Mouse (Mus musculus) heart, embryonic 16.5 days (tissue): ENCODE data around the gene B3galt4. TPM values are rescaled to one million over a fixed set of nuclear protein-coding genes. Genes with fewer than 3 reads are reported as not detected.
"Not testable (repeated sequence)": the region's sequence is repeated elsewhere in the genome, so short reads cannot be mapped to it uniquely, and the experiment has no call there.

Experiments
- ATAC-seq: fragments of 200-750 bp; cut with Nextera tagmentation; replicated peaks from 2 replicates; pipeline ENCODE4 v1.8.0; 2017; ENCODE audit warnings: moderate number of reproducible peaks; ENCODE audit not compliant: insufficient read depth, low FRiP score; ENCODE audit errors: extremely low read depth
- H3K27ac ChIP-seq: fragments of 300-500 bp; sonication (generic); 2 replicates; pipeline ENCODE4 v1.5.1; 2014; ENCODE audit warnings: mild to moderate bottlenecking, low read length, control low read depth, moderate library complexity
- H3K27me3 ChIP-seq: fragments of 300-500 bp; sonication (generic); 2 replicates; pipeline ENCODE4 v1.6.1; 2014; ENCODE audit warnings: low read length, mixed read lengths; ENCODE audit not compliant: control insufficient read depth, insufficient read depth
- H3K36me3 ChIP-seq: fragments of 300-500 bp; sonication (generic); 2 replicates; pipeline ENCODE4 v1.6.1; 2014; ENCODE audit not compliant: control insufficient read depth, insufficient read depth
- H3K4me1 ChIP-seq: fragments of 300-500 bp; sonication (generic); 2 replicates; pipeline ENCODE4 v1.6.1; 2014; ENCODE audit warnings: low read length, mixed read lengths; ENCODE audit not compliant: control insufficient read depth, insufficient read depth
- H3K4me2 ChIP-seq: fragments of 300-500 bp; sonication (generic); 2 replicates; pipeline ENCODE4 v1.6.1; 2014; ENCODE audit warnings: low read depth, mild to moderate bottlenecking, control low read depth, low read length
- H3K4me3 ChIP-seq: fragments of 300-500 bp; sonication (generic); 2 replicates; pipeline ENCODE4 v1.5.1; 2014; ENCODE audit warnings: mild to moderate bottlenecking, control low read depth, low read length
- H3K9ac ChIP-seq: fragments of 300-500 bp; sonication (generic); 2 replicates; pipeline ENCODE4 v1.6.1; 2014; ENCODE audit warnings: low read length, control low read depth
- H3K9me3 ChIP-seq: fragments of 300-500 bp; sonication (generic); replicated peaks from 2 replicates; pipeline ENCODE4 v1.6.1; 2016; ENCODE audit warnings: low read length; ENCODE audit not compliant: control insufficient read depth
- WGBS: fragments of 180-500 bp; shearing (Covaris S2); extraction: QIAGEN DNeasy Blood & Tissue Kit; methylation state at CpG from one replicate; pipeline ENCODE4 v1.1.7; 2014; 5-methylcytosine and 5-hydroxymethylcytosine counted together
- polyA plus RNA-seq: library from polyadenylated mRNA; unstranded; fragments of >200 nt; fragmentation: Nextera tagmentation; extraction: Ambion mirVana; gene quantifications from 2 replicates; pipeline ENCODE4 v1.2.1, GENCODE M21; 2015

B3galt4 gene
- polyA plus RNA-seq = 5.7 and 5.8 TPM in 2 replicates

DNA sequence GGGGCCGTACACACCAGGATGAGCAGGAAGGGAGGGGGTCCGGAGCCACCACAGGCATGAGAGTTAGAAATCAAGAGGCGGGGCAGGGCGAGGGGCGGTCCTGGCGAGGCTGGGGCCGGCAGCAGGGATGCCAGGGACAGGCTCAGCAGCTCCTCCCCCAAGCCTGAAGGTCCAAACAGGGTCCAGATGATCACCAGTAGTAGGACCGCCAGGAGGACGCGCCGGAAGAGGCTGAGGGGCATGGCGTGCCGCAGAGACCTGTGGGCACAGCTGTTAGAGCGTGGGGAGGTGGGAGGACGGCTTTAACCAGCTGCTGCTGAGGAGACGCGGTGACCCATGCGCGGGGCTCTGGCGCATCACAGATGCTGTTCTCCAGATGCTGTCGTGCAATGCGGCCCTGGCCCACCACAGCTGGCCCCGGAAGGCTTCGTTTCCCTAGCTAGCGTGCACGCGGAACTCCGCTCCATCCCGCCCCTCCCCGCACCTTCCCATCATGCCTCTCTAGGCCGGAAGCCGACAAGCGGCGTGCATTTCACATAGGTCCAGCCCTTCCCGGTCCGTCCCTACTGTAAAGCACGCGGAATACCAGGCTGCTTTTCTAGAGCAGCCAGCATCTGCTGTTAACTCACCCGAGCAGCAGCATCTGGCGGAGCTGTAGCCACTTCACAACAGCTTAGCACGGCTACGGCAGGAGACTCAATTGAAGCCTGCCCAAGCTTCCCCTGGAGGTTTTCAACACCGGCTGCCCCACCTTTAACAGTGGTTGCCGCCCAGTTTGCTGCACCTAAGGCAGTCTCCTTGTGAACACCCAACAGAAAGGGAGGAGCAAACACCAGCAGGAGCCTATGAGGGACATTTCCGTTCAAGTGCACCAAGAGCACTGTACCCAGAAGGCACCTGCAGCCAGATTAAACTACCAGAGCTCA, at the start of gene B3galt4:
Gene B3galt4, minus strand, starts transcription at position 468 of the 926 bp plus-strand sequence.
- peak within 1 kb of the TSS; percentile 98 for H3K4me2 ChIP-seq
- whole genome bisulfite sequencing = 1% methylated on average over 45 of the region's 45 CpGs
- ATAC-seq = peak; percentile 61
- no peaks in the 10 kb centered on the region for H3K9me3 ChIP-seq
- H3K27ac ChIP-seq = peak within 1 kb of the TSS; percentile 87
- peaks cover 46% of the 10 kb centered on the region for H3K4me1 ChIP-seq
- H3K4me3 ChIP-seq = peak within 1 kb of the TSS; percentile 63
- peaks cover 29% of the 10 kb centered on the region for H3K36me3 ChIP-seq
- H3K27me3 ChIP-seq = no peaks in the 10 kb centered on the region
- peak within 1 kb of the TSS; percentile 78 for H3K9ac ChIP-seq

GRCm38 (mm10) chr17:34000796-34001195, 49.5 kb upstream of the B3galt4 start:
- H3K9me3 ChIP-seq, H3K27ac ChIP-seq, H3K4me1 ChIP-seq, H3K9ac ChIP-seq, H3K27me3 ChIP-seq, ATAC-seq, H3K36me3 ChIP-seq: not testable (repeated sequence)
- peak overlapping the region; percentile 100; the same call in 1 of the 2 replicates for H3K4me2 ChIP-seq
- peak overlapping the region; percentile 78; the same call in 1 of the 2 replicates for H3K4me3 ChIP-seq
- WGBS = 45% methylated on average over 2 of the region's 2 CpGs

DNA sequence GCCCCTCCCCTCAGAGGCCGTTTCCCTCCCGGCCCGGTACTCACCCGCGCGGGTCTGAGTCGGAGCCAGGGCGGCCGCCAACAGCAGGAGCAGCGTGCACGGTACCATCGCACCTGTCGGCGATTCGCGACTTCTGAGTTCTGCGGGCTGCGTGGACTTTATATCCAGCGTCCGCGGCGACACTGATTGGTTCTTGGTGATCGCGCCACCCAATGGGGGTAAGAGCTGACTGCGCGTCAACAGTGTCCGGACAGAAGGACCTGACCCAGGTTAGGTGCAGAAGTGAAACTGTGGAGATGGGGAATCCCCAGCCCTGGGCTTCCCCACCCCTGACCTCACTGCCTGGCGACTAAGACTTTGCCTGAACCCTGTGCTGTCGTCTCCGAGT, 48.9 kb upstream of the B3galt4 start, which contains the start of gene H2-K1:
Gene H2-K1, minus strand, starts transcription at position 198 of the 388 bp plus-strand sequence.
- no peaks in the 10 kb centered on the region for H3K9me3 ChIP-seq
- H3K4me2 ChIP-seq = peak within 1 kb of the TSS; percentile 100
- no peak within 1 kb of the TSS for H3K27ac ChIP-seq
- H3K9ac ChIP-seq = peak within 1 kb of the TSS; percentile 80
- under 1% methylated on average over 27 of the region's 30 CpGs for WGBS
- H3K4me3 ChIP-seq = peak within 1 kb of the TSS; percentile 78
- H3K36me3 ChIP-seq = no peaks in the 10 kb centered on the region
- ATAC-seq = peak; percentile 89
- no peaks in the 10 kb centered on the region for H3K4me1 ChIP-seq
- no peaks in the 10 kb centered on the region; the same call in 1 of the 2 replicates for H3K27me3 ChIP-seq

DNA sequence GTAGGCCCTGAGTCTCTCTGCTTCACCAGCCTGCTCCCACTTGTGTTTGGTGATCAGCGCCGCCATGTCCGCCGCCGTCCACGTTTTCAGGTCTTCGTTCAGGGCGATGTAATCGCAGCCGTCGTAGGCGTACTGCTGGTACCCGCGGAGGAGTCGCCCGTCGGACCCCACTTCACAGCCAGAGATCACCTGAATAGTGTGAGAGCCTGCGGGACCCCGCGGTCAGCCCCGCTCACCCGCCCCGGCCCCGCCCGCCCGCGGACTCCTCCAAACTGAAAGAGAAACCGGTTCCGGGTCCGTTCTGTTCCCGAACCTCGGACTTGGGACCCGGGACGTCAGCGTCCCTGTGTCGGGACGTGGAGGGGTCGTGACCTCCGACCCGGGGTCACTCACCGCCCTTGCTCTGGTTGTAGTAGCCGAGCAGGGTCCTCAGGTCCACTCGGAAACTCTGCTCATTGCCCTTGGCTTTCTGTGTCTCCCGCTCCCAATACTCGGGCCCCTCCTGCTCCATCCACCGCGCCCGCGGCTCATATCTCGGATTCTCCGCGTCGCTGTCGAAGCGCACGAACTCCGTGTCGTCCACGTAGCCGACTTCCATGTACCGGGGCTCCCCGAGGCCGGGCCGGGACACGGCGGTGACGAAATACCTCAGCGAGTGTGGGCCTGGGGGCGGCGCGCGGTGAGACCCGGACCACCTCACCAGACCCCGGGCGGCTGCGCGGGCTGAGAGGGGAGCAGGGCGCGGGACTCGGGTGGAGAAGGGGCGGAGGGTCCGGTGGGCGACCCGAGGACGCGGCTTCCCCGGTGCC, 48.3 kb upstream of the B3galt4 start:
- no peaks in the 10 kb centered on the region for H3K36me3 ChIP-seq
- H3K4me3 ChIP-seq = peak overlapping the region; percentile 78
- no peaks in the 10 kb centered on the region for H3K4me1 ChIP-seq
- peak overlapping the region; percentile 100 for H3K4me2 ChIP-seq
- 1% methylated on average over 84 of the region's 87 CpGs for WGBS
- ATAC-seq = peak; percentile 49; the same call in 1 of the 2 replicates
- no peaks in the 10 kb centered on the region; the same call in 1 of the 2 replicates for H3K27me3 ChIP-seq
- H3K9ac ChIP-seq = peak overlapping the region; percentile 80
- H3K27ac ChIP-seq = no peak overlapping the region
- H3K9me3 ChIP-seq = 0 out of 2 replicates have a peak, but pooled peaks cover 2% of the 10 kb centered on the region

DNA sequence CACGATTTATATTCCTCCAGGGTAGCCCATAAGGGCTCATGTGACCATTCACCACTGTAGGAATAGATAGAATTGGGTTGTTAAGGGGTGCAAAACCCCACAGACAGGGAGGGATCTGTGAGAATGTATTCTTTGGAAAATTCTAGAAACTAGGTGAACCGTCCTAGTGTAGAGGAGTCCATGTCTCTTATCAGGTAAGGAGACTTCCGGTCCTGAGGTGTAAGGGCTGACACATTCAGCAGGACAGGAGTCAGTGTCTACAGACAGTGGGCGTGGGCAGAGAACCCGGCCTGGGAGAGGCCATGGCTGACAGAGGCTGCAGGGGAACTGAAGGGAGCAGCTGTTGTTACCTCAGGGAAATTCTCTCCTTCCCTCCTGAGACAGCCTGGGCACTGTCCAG, 47.4 kb upstream of the B3galt4 start:
- not testable (repeated sequence) for ATAC-seq, H3K27me3 ChIP-seq, H3K36me3 ChIP-seq, H3K9me3 ChIP-seq, H3K4me1 ChIP-seq, H3K4me3 ChIP-seq, H3K9ac ChIP-seq, H3K4me2 ChIP-seq, H3K27ac ChIP-seq
- WGBS = 40% methylated on average over 5 of the region's 5 CpGs

DNA sequence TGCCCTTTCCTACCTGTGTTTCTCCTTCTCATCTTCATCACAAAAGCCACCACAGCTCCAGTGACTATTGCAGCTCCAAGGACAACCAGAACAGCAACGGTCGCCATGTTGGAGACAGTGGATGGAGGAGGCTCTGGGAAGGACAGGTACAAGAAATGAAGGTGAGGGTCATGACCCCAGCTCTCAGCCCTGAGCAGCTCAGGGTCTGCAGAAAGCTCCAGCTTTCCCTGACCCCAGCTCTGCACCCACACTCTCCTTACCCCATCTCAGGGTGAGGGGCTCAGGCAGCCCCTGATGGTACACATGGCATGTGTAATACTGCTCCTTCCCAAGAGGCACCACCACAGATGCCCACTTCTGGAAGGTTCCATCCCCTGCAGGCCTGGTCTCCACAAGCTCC, 45.7 kb upstream of the B3galt4 start:
- not testable (repeated sequence) for H3K36me3 ChIP-seq, H3K4me1 ChIP-seq, H3K9me3 ChIP-seq, H3K9ac ChIP-seq, ATAC-seq, H3K4me3 ChIP-seq, H3K27ac ChIP-seq, H3K4me2 ChIP-seq, H3K27me3 ChIP-seq
- WGBS = 82% methylated on average over 2 of the region's 2 CpGs

DNA sequence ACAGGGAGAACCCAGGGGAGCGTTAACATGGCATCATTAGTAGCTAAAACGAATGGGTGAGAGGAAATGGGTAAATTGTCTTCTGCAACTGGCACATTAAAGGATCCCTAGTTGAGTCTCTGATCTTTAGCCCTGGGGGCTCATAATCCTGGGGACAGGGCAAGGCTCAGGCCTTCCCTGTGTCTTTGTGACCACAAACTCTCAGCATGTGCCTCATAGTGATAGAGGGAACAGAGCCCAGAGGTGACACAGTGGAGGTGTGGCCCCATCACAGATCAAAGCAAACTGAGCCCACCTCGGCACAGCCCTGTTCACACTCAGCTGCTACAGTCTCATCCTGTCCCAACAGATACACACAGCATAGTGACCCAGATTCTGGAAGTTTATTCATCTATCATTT, 44.4 kb upstream of the B3galt4 start:
- no peaks in the 10 kb centered on the region for H3K4me1 ChIP-seq
- WGBS = 53% methylated on average over 3 of the region's 3 CpGs
- H3K36me3 ChIP-seq = no peaks in the 10 kb centered on the region
- no peak overlapping the region for H3K4me2 ChIP-seq
- ATAC-seq = no peak
- H3K9ac ChIP-seq = no peak overlapping the region
- 0 out of 2 replicates have a peak, but pooled peaks cover 2% of the 10 kb centered on the region for H3K9me3 ChIP-seq
- H3K4me3 ChIP-seq = no peak overlapping the region
- H3K27me3 ChIP-seq = no peaks in the 10 kb centered on the region; the same call in 1 of the 2 replicates
- no peak overlapping the region for H3K27ac ChIP-seq

GRCm38 (mm10) chr17:33994959-33995358, 43.7 kb upstream of the B3galt4 start:
- no peak overlapping the region for H3K9ac ChIP-seq
- H3K4me2 ChIP-seq = no peak overlapping the region
- 86% methylated on average over 8 of the region's 8 CpGs for WGBS
- no peak for ATAC-seq
- no peak overlapping the region for H3K4me3 ChIP-seq
- no peak overlapping the region for H3K27ac ChIP-seq
- no peaks in the 10 kb centered on the region; the same call in 1 of the 2 replicates for H3K27me3 ChIP-seq
- H3K9me3 ChIP-seq = 0 out of 2 replicates have a peak, but pooled peaks cover 2% of the 10 kb centered on the region
- no peaks in the 10 kb centered on the region for H3K4me1 ChIP-seq
- no peaks in the 10 kb centered on the region for H3K36me3 ChIP-seq
